Mouse (Mus musculus): Measurements from ENCODE around the gene Scube1.
A peak's percentile ranks its signal among the peaks of the same experiment; 100 is the strongest.

GRCm38 (mm10) chr15:83570641-83571040 is 154.2 kb downstream of the Scube1 start:
- peak; percentile 67 for TF ChIP-seq CTCF (IDR thresholded peaks at IDR 0.05; ENCODE audit: low read depth)
- no peak for TF ChIP-seq EP300 (IDR thresholded peaks at IDR 0.05; ENCODE audit: low read depth)
